In the genomic region with DNA sequence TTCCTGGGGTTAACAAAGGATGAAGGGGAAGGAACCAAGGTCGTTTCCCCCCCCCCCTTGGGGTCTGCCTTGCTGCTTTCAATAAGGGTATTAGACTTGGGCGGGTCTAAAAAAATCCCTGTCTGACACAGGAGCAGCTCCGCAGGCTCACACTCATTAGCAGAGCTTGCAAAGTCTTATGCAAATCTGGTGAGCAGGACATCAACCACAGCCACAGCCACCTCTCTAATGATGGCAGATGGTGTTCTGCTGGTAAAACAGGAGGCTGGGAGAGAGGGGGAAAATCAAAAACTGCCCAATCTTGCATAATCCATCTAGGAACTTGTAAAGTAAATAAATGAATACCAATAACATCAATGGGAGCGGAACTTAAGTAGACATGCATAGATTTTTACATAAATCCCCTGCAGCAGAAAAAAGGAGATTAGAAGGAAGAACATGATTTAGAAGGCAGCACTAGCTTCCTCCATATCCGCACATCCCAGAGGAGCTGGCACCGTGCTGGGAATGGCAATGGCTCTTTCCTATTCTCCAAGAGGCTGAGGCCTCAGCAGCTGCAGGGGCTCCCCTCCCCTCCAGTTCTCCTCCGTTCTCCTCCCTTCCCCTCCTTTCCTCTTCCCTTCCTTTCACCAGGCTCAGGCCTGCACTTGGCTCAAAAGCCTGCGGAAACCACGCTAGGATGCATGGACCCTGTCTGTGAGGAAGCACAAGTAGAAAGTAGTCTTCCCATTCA, we compare ENCODE assay signal across 13 mouse cellular contexts.
DNase-seq lines count a peak whose midpoint lies in the region; ATAC-seq and TF ChIP-seq lines count a peak whose summit lies in the region.
"Had no signal": no experiment of that assay in that cellular context is flagged by ENCODE, and none has a peak within 500 bp of the region (broad histone marks: within the 10 kb centered on the region; RNA-seq: fewer than 3 reads in every experiment).

No protein-coding gene starts in this region.

- dilution Hi-C loops in CH12.LX (cut with MboI; ENCODE audit: extremely low pct_ligation_motif_present, extremely low pct_unique_long_range_greater_than_20kb, low sequenced_read_pairs) = no loop called here

- DNase-seq in CH12.LX (ENCODE audit: extremely low read depth) = peak; percentile 64
- peak; percentile 18 for DNase-seq in R1 (ENCODE audit: low read depth, low spot score)
- DNase-seq in midbrain, embryonic 11.5 days (ENCODE audit: low spot score, missing footprints) = peak; percentile 89
- no peak for DNase-seq in thymus, postnatal 36 days
- DNase-seq in kidney, adult 9 months = no peak
- no peak for DNase-seq in gastrocnemius, adult 18-20 months (ENCODE audit: low spot score)
- DNase-seq: adrenal gland, adult 8-10 months; heart, postnatal 36 days; kidney, postnatal 25 days had no signal

- no peak overlapping the region for H3K4me3 ChIP-seq in CH12.LX (replicated peaks in 1 of 3; ENCODE audit: low read depth in 2 of 3, low read length in 2 of 3, poor library complexity in 1 of 3)
- no peak overlapping the region for H3K4me3 ChIP-seq in hindbrain, embryonic 12.5 days
- no peak overlapping the region for H3K4me3 ChIP-seq in midbrain, embryonic 11.5 days (ENCODE audit: low read depth, low read length)

- H3K36me3 ChIP-seq in CH12.LX (replicated peaks in 1 of 2; ENCODE audit: control insufficient read depth in 1 of 2, insufficient read depth in 1 of 2, low read length in 1 of 2) = no peaks in the 10 kb centered on the region
- H3K36me3 ChIP-seq in hindbrain, embryonic 12.5 days = no peaks in the 10 kb centered on the region
- no peaks in the 10 kb centered on the region for H3K36me3 ChIP-seq in midbrain, embryonic 11.5 days (ENCODE audit: control insufficient read depth, insufficient read depth, low read length)
- H3K36me3 ChIP-seq: G1E had no signal

- in situ Hi-C loops in CH12.LX (cut with MboI; ENCODE audit: low pct_ligation_motif_present, low pct_unique_long_range_greater_than_20kb, low sequenced_read_pairs) = no loop called here

- ATAC-seq in hindbrain, embryonic 12.5 days (ENCODE audit: low FRiP score) = peak; percentile 91
- peak; percentile 94 for ATAC-seq in midbrain, embryonic 11.5 days (ENCODE audit: low FRiP score)
- no peak for ATAC-seq in granulocyte monocyte progenitor cell, adult 5-6 weeks (replicated peaks; ENCODE audit: poor library complexity, severe bottlenecking)

- TF ChIP-seq CTCF in CH12.LX (conservative IDR thresholded peaks at IDR 0.05 in 1 of 2, IDR thresholded peaks at IDR 0.05 in 1 of 2; ENCODE audit: low read depth in 2 of 2, low read length in 2 of 2) = no peak

- H3K27me3 ChIP-seq in CH12.LX (replicated peaks) = peaks cover 1% of the 10 kb centered on the region
- H3K27me3 ChIP-seq in hindbrain, embryonic 12.5 days = no peaks in the 10 kb centered on the region
- H3K27me3 ChIP-seq in midbrain, embryonic 11.5 days (ENCODE audit: control insufficient read depth, insufficient read depth, low read length) = no peaks in the 10 kb centered on the region

- H3K27ac ChIP-seq in CH12.LX (ENCODE audit: insufficient read depth, low read depth) = no peak overlapping the region
- H3K27ac ChIP-seq in hindbrain, embryonic 12.5 days = peak overlapping the region; percentile 70
- H3K27ac ChIP-seq in midbrain, embryonic 11.5 days (ENCODE audit: low read depth, low read length) = peak overlapping the region; percentile 52
- H3K27ac ChIP-seq: liver, embryonic 14.5 days had no signal

- H3K4me2 ChIP-seq in CH12.LX (ENCODE audit: insufficient read depth, low read depth, poor library complexity, severe bottlenecking) = no peak overlapping the region
- H3K4me2 ChIP-seq in hindbrain, embryonic 12.5 days (replicated peaks) = no peak overlapping the region
- no peak overlapping the region for H3K4me2 ChIP-seq in midbrain, embryonic 11.5 days

- H3K9me3 ChIP-seq in CH12.LX (replicated peaks; ENCODE audit: low read length) = peaks cover 7% of the 10 kb centered on the region
- H3K9me3 ChIP-seq in hindbrain, embryonic 12.5 days (replicated peaks) = no peaks in the 10 kb centered on the region
- H3K9me3 ChIP-seq in midbrain, embryonic 11.5 days (ENCODE audit: control insufficient read depth, low read length) = no peaks in the 10 kb centered on the region

- peaks cover 0 to 14% of the 10 kb centered on the region in 2 experiments; a peak in 2 of 4 replicates for H3K4me1 ChIP-seq in CH12.LX (ENCODE audit: control insufficient read depth in 1 of 2, insufficient read depth in 2 of 2)
- peaks cover 8% of the 10 kb centered on the region for H3K4me1 ChIP-seq in hindbrain, embryonic 12.5 days
- H3K4me1 ChIP-seq in midbrain, embryonic 11.5 days (ENCODE audit: control insufficient read depth, insufficient read depth, low read length) = peaks cover 10% of the 10 kb centered on the region; the same call in 1 of the 2 replicates

- H3K79me2 ChIP-seq in CH12.LX (replicated peaks; ENCODE audit: control insufficient read depth, extremely low read depth, insufficient read depth, poor library complexity, severe bottlenecking) = no peaks in the 10 kb centered on the region

- TF ChIP-seq RAD21 in CH12.LX (IDR thresholded peaks at IDR 0.05; ENCODE audit: low read depth, low read length) = no peak

- WGBS in hindbrain, embryonic 12.5 days = 34% methylated on average over 9 of the region's 9 CpGs
- WGBS in midbrain, embryonic 11.5 days = 11% methylated on average over 9 of the region's 9 CpGs

- TF ChIP-seq EP300 in CH12.LX (IDR thresholded peaks at IDR 0.05; ENCODE audit: low read length) = no peak

- H3K9ac ChIP-seq in CH12.LX (ENCODE audit: insufficient read depth, low read depth) = no peak overlapping the region
- no peak overlapping the region for H3K9ac ChIP-seq in hindbrain, embryonic 12.5 days
- no peak overlapping the region for H3K9ac ChIP-seq in midbrain, embryonic 11.5 days (ENCODE audit: low read length)
- H3K9ac ChIP-seq: liver, embryonic 14.5 days had no signal

- no peak for TF ChIP-seq POLR2A in CH12.LX (IDR thresholded peaks at IDR 0.05; ENCODE audit: low read depth, low read length)

TF ChIP-seq in CH12.LX, 34 proteins besides CTCF, POLR2A, EP300 and RAD21:
- TF ChIP-seq USF1 (IDR thresholded peaks at IDR 0.05; ENCODE audit: low read depth, low read length) = no peak
- TF ChIP-seq MAX (IDR thresholded peaks at IDR 0.05; ENCODE audit: low read length) = no peak
- TF ChIP-seq NELFE (IDR thresholded peaks at IDR 0.05; ENCODE audit: low read depth, low read length) = no peak
- no peak for TF ChIP-seq ETS1 (conservative IDR thresholded peaks at IDR 0.05; ENCODE audit: low read depth, low read length)
- no peak for TF ChIP-seq JUND (conservative IDR thresholded peaks at IDR 0.05; ENCODE audit: low read depth, low read length)
- TF ChIP-seq ZNF384 (IDR thresholded peaks at IDR 0.05; ENCODE audit: low read depth, low read length) = no peak
- no peak for TF ChIP-seq SIN3A (IDR thresholded peaks at IDR 0.05; ENCODE audit: low read length)
- no peak for TF ChIP-seq GABPA (IDR thresholded peaks at IDR 0.05; ENCODE audit: insufficient replicate concordance, low read depth, low read length)
- no peak for TF ChIP-seq CHD2 (IDR thresholded peaks at IDR 0.05; ENCODE audit: low read length)
- no peak for TF ChIP-seq SMC3 (IDR thresholded peaks at IDR 0.05; ENCODE audit: low read depth, low read length)
- TF ChIP-seq NRF1 (IDR thresholded peaks at IDR 0.05; ENCODE audit: low read depth, low read length) = no peak
- TF ChIP-seq E2F4 (IDR thresholded peaks at IDR 0.05; ENCODE audit: insufficient replicate concordance, low read depth, low read length) = no peak
- TF ChIP-seq USF2 (conservative IDR thresholded peaks at IDR 0.05; ENCODE audit: low read depth, low read length) = no peak
- TF ChIP-seq MYC (IDR thresholded peaks at IDR 0.05; ENCODE audit: low read depth, low read length) = no peak
- no peak for TF ChIP-seq MAZ (IDR thresholded peaks at IDR 0.05; ENCODE audit: low read depth, low read length)
- TF ChIP-seq CHD1 (IDR thresholded peaks at IDR 0.05; ENCODE audit: low read depth, low read length) = no peak
- TF ChIP-seq ZKSCAN1 (IDR thresholded peaks at IDR 0.05; ENCODE audit: borderline replicate concordance, low read depth, low read length) = no peak
- TF ChIP-seq HCFC1 (IDR thresholded peaks at IDR 0.05; ENCODE audit: low read depth, low read length) = no peak
- TF ChIP-seq PAX5 (IDR thresholded peaks at IDR 0.05; ENCODE audit: low read length) = no peak
- TF ChIP-seq TBP (conservative IDR thresholded peaks at IDR 0.05; ENCODE audit: low read depth, low read length) = no peak

Comparison
In these comparisons a context has a peak if more than half of its experiments do, and no peak if none do; other contexts are left out.
1. DNase-seq: peak in CH12.LX (single experiment), R1 (single experiment) and midbrain, embryonic 11.5 days (single experiment); none in thymus, postnatal 36 days (0 of 2), kidney, adult 9 months (single experiment) and gastrocnemius, adult 18-20 months (single experiment).